Mouse (Mus musculus): ENCODE measurements around the gene Acap1.

GRCm38 (mm10) chr11:69938401-69938979, 43.2 kb upstream of the Acap1 start:
- TF ChIP-seq CTCF (IDR thresholded peaks at IDR 0.05; ENCODE audit: low read depth) (no peak), EP300 (optimal IDR thresholded peaks at IDR 0.05) (no peak)

Measured in stomach, postnatal 0 days (tissue).